Mouse (Mus musculus): ENCODE data around the gene Nhlh2. TPM values are rescaled to one million over a fixed set of nuclear protein-coding genes. Genes with fewer than 3 reads are reported as not detected.
A peak's percentile ranks its signal among the peaks of the same experiment; 100 is the strongest.

The Nhlh2 gene
- polyA plus RNA-seq, 1 experiment from 2014 or later: 0.09 TPM

DNA sequence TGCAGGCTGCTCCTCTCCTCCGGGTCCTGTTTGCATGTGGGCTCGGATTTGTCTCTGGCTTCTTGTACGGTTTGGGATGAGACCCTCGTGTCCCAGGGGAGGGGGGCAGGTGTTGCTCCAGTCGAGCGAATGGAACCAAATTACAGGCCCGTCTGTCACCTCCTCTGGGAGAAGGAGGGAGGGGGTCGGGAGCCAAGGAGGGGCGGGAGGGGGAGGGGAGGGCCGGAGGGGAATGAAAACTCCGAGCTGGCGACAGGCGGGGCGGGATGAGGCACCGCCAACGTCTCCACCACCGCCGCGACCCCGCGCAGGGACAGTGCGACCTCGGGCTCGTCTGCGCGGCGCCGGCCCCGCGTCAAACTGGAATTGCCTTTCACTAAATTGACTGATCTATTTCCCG is 13.5 kb downstream of the Nhlh2 start:
- Histone ChIP-seq H3K9me3 (ENCODE audit: control insufficient read depth, low read length) (no peaks in the 10 kb centered on the region), H3K4me3 (ENCODE audit: low read length) (peak overlapping the region; percentile 36), H3K9ac (ENCODE audit: low read depth, low read length) (peak overlapping the region; percentile 43), H3K36me3 (ENCODE audit: control insufficient read depth, insufficient read depth, low read length) (no peaks in the 10 kb centered on the region), H3K4me2 (ENCODE audit: low read depth, low read length) (peak overlapping the region; percentile 62), H3K4me1 (ENCODE audit: control insufficient read depth, insufficient read depth, low read length) (peaks cover 5% of the 10 kb centered on the region; the same call in 1 of the 2 replicates), H3K27me3 (replicated peaks; ENCODE audit: control insufficient read depth, insufficient read depth, low read length) (peaks cover 9% of the 10 kb centered on the region), H3K27ac (ENCODE audit: low read length) (no peak overlapping the region)
- no peak for ATAC-seq
- 2% methylated on average over 30 of the region's 31 CpGs for WGBS

DNA sequence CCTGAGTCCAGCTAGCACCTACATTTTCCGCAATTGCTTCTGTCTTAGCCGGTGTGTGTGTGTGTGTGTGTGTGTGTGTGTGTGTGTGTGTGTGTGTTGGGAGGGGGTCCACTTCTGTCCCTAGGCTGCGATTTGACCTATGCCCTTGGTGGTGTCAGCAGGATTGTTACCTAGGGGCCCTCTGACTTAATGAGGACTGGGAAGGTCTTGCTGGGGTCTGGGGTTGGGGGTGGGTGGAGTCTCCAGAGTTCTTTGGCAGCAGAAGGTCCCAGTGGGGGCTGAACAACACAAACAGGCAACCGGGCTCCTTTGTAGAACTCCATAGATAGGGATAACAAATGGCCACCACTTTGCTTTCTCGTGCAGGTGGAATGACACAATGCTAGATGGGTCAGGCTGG is 14.0 kb downstream of the Nhlh2 start:
- Histone ChIP-seq H3K4me2 (ENCODE audit: low read depth, low read length) (peak overlapping the region; percentile 62), H3K4me3 (ENCODE audit: low read length) (peak overlapping the region; percentile 36; the same call in 1 of the 2 replicates), H3K4me1 (ENCODE audit: control insufficient read depth, insufficient read depth, low read length) (peaks cover 5% of the 10 kb centered on the region; the same call in 1 of the 2 replicates), H3K9me3 (ENCODE audit: control insufficient read depth, low read length) (no peaks in the 10 kb centered on the region), H3K36me3 (ENCODE audit: control insufficient read depth, insufficient read depth, low read length) (no peaks in the 10 kb centered on the region), H3K27me3 (replicated peaks; ENCODE audit: control insufficient read depth, insufficient read depth, low read length) (peaks cover 9% of the 10 kb centered on the region), H3K27ac (ENCODE audit: low read length) (no peak overlapping the region), H3K9ac (ENCODE audit: low read depth, low read length) (no peak overlapping the region)
- WGBS: 17% methylated on average over 5 of the region's 5 CpGs
- ATAC-seq: no peak

DNA sequence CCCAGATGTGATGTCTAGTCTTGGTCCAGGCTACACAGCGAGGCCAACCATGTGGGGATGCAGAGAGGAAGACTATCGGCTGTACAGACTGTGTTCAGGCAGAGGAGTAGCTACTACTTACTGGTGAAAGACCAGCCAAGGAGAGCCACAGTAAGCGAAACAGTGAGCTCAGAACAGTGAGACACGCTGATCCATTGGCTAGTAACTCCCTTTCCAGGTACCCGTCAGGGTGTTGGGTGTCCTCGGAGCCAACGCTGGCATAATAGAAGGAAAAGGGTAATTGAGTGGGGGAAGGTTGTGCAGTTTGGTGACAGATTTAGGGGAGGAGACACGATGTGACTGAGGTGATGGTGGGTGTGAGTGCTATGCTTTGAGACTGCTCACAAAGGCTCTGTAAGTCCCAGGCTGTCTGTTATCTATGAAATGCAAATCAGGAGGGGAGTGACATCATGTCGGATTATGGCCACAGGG is 15.1 kb downstream of the Nhlh2 start:
- Histone ChIP-seq H3K9me3 (ENCODE audit: control insufficient read depth, low read length) (no peaks in the 10 kb centered on the region), H3K36me3 (ENCODE audit: control insufficient read depth, insufficient read depth, low read length) (no peaks in the 10 kb centered on the region), H3K4me3 (ENCODE audit: low read length) (no peak overlapping the region), H3K27ac (ENCODE audit: low read length) (no peak overlapping the region), H3K9ac (ENCODE audit: low read depth, low read length) (no peak overlapping the region), H3K4me1 (ENCODE audit: control insufficient read depth, insufficient read depth, low read length) (peaks cover 5% of the 10 kb centered on the region; the same call in 1 of the 2 replicates), H3K4me2 (ENCODE audit: low read depth, low read length) (no peak overlapping the region), H3K27me3 (replicated peaks; ENCODE audit: control insufficient read depth, insufficient read depth, low read length) (peaks cover 9% of the 10 kb centered on the region)
- ATAC-seq: no peak
- 55% methylated on average over 9 of the region's 9 CpGs for WGBS

DNA sequence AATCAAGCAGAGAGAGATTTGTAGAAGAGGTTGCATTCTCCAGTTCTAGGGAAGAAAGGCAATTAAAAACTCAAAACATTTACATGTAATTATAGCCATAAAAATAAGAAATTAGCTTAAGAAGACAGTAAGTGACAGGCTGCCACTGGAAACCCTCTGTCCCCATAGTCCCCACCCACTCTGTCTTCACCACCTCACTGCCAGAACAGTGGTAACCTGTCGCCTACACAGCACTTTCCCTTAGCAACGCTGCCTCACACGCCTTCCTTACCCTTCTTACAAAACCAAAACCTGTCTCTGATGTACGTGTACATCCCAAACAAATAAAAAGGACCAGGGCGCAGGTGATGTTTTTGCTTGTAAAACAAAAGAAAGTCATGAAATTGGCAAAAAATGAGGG is 15.8 kb downstream of the Nhlh2 start:
- 73% methylated on average over 5 of the region's 5 CpGs for WGBS
- H3K9me3 ChIP-seq (ENCODE audit: control insufficient read depth, low read length): no peaks in the 10 kb centered on the region
- H3K36me3 ChIP-seq (ENCODE audit: control insufficient read depth, insufficient read depth, low read length): no peaks in the 10 kb centered on the region
- ATAC-seq: no peak
- no peak overlapping the region for H3K4me2 ChIP-seq (ENCODE audit: low read depth, low read length)
- peaks cover 5% of the 10 kb centered on the region; the same call in 1 of the 2 replicates for H3K4me1 ChIP-seq (ENCODE audit: control insufficient read depth, insufficient read depth, low read length)
- H3K27ac ChIP-seq (ENCODE audit: low read length): no peak overlapping the region
- H3K27me3 ChIP-seq (replicated peaks; ENCODE audit: control insufficient read depth, insufficient read depth, low read length): peaks cover 9% of the 10 kb centered on the region
- no peak overlapping the region for H3K9ac ChIP-seq (ENCODE audit: low read depth, low read length)
- no peak overlapping the region for H3K4me3 ChIP-seq (ENCODE audit: low read length)

DNA sequence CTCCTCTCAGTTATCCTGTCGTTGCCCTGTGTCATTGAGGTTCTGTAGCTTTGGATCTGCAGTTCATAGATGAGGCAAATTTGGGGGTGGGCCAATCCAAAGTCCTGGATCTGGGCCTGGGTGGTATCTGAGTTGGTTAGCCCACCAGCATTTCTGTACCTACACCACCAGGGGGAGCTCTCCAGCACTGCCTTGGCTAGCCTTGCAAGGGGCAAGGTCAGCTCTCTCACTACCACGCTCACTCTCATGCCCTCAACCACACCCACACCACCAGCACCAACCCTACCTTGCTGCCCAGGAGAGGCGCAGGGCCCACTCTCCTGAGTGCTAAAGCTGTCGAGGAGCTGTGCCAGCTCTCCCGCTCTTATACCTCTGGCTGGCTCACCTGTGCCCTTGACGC is 18.0 kb downstream of the Nhlh2 start:
- Histone ChIP-seq H3K9me3 (ENCODE audit: control insufficient read depth, low read length) (no peaks in the 10 kb centered on the region), H3K27me3 (replicated peaks; ENCODE audit: control insufficient read depth, insufficient read depth, low read length) (no peaks in the 10 kb centered on the region; the same call in 1 of the 2 replicates), H3K4me2 (ENCODE audit: low read depth, low read length) (no peak overlapping the region), H3K36me3 (ENCODE audit: control insufficient read depth, insufficient read depth, low read length) (no peaks in the 10 kb centered on the region), H3K4me1 (ENCODE audit: control insufficient read depth, insufficient read depth, low read length) (peaks cover 5% of the 10 kb centered on the region; the same call in 1 of the 2 replicates), H3K27ac (ENCODE audit: low read length) (no peak overlapping the region), H3K9ac (ENCODE audit: low read depth, low read length) (no peak overlapping the region), H3K4me3 (ENCODE audit: low read length) (no peak overlapping the region)
- WGBS: 72% methylated on average over 6 of the region's 6 CpGs
- no peak for ATAC-seq

DNA sequence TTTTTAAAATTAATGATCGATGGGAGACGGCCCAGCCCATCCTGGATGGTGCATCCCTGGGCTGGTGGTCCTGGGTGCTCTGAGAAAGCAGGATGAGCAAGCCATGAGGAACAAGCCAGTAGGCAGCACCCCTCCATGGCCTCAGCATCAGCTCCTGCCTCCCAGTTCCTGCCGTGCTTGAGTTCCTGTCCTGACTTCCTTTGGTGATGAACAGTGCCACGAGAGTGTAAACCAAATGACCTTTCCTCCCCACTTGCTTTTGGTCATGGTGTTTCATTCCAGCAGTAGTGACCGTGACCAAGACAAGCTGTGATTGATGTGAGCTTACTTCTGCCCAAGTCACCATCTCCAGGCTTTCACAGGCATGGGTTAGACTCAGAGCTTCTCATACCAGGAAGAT is 27.9 kb downstream of the Nhlh2 start:
- no peak overlapping the region for H3K27ac ChIP-seq (ENCODE audit: low read length)
- 88% methylated on average over 5 of the region's 5 CpGs for WGBS

DNA sequence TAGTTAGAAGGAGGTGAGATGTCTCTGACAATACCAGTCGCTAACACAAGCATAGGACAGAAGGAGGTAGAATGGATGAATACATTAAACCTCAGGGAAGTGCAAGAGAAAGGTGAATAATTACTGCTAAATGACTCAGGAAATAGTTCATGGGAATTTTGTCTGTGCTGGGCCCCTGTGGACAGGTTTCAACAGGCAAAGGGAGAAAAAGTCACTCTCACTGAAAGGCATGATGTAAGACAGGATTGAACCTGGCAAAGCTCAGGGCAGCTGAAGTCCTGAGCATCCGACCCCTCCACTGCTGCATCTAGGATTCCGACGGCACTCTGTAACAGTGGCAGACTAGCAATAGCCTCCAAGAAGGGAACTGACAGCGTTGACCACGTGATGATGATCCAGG is 28.7 kb downstream of the Nhlh2 start:
- Histone ChIP-seq H3K9me3 (ENCODE audit: control insufficient read depth, low read length) (no peaks in the 10 kb centered on the region), H3K9ac (ENCODE audit: low read depth, low read length) (no peak overlapping the region), H3K36me3 (ENCODE audit: control insufficient read depth, insufficient read depth, low read length) (no peaks in the 10 kb centered on the region), H3K4me1 (ENCODE audit: control insufficient read depth, insufficient read depth, low read length) (no peaks in the 10 kb centered on the region), H3K4me3 (ENCODE audit: low read length) (no peak overlapping the region), H3K4me2 (ENCODE audit: low read depth, low read length) (no peak overlapping the region), H3K27me3 (replicated peaks; ENCODE audit: control insufficient read depth, insufficient read depth, low read length) (no peaks in the 10 kb centered on the region), H3K27ac (ENCODE audit: low read length) (no peak overlapping the region)
- WGBS: 75% methylated on average over 6 of the region's 6 CpGs
- ATAC-seq: no peak

More for the DNA sequence above, 27.9 kb downstream of the Nhlh2 start:
- Histone ChIP-seq H3K27me3 (replicated peaks; ENCODE audit: control insufficient read depth, insufficient read depth, low read length) (no peaks in the 10 kb centered on the region), H3K9ac (ENCODE audit: low read depth, low read length) (no peak overlapping the region), H3K4me2 (ENCODE audit: low read depth, low read length) (no peak overlapping the region), H3K36me3 (ENCODE audit: control insufficient read depth, insufficient read depth, low read length) (no peaks in the 10 kb centered on the region), H3K4me3 (ENCODE audit: low read length) (no peak overlapping the region), H3K9me3 (ENCODE audit: control insufficient read depth, low read length) (no peaks in the 10 kb centered on the region), H3K4me1 (ENCODE audit: control insufficient read depth, insufficient read depth, low read length) (no peaks in the 10 kb centered on the region)
- ATAC-seq: no peak

DNA sequence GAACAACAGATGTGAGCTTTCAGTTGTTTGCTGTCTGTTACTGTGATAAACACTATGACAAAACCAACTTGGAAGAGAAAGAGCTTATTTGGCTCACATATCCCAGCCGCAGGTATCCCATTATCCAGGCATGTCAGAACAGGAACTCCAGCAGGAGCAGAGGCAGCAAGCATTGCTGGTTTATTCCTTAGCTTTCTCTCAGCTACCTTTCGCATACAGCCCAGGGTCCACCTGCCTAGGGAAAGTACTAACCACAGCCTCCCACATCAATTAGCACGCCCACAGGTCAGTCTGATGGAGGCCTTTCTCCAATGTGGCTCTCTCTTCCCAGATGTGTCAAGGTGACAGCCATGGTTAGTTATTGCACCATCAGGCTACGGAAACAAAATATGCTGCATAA is 31.8 kb downstream of the Nhlh2 start:
- no peaks in the 10 kb centered on the region for H3K9me3 ChIP-seq (ENCODE audit: control insufficient read depth, low read length)

DNA sequence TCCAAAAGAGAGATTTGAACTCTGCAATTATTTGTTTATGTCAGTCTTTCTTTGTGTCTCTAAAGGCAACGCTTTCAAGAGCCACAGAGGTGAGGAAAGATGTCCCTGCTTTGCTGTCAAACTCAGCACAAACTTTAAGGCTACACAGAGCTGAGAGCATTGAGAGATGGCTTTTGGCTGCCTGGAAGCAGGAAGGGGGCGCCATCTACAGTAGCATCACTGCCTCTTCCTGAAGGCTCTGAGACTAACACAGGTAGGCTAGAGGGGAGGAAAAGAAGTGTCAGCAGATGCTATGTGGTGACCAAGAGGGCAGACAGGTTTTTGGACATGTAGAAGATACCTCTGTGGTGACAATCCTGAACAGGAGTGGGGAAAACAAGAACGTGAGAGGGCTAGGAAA is 35.2 kb downstream of the Nhlh2 start:
- Histone ChIP-seq H3K4me1 (ENCODE audit: control insufficient read depth, insufficient read depth, low read length) (no peaks in the 10 kb centered on the region), H3K9ac (ENCODE audit: low read depth, low read length) (no peak overlapping the region), H3K36me3 (ENCODE audit: control insufficient read depth, insufficient read depth, low read length) (no peaks in the 10 kb centered on the region), H3K27me3 (replicated peaks; ENCODE audit: control insufficient read depth, insufficient read depth, low read length) (no peaks in the 10 kb centered on the region), H3K4me3 (ENCODE audit: low read length) (no peak overlapping the region), H3K9me3 (ENCODE audit: control insufficient read depth, low read length) (no peaks in the 10 kb centered on the region), H3K27ac (ENCODE audit: low read length) (no peak overlapping the region), H3K4me2 (ENCODE audit: low read depth, low read length) (no peak overlapping the region)
- ATAC-seq: no peak
- WGBS: 23% methylated on average over 3 of the region's 3 CpGs

More for the DNA sequence above, 31.8 kb downstream of the Nhlh2 start:
- Histone ChIP-seq H3K4me1 (ENCODE audit: control insufficient read depth, insufficient read depth, low read length) (no peaks in the 10 kb centered on the region), H3K4me3 (ENCODE audit: low read length) (no peak overlapping the region), H3K36me3 (ENCODE audit: control insufficient read depth, insufficient read depth, low read length) (no peaks in the 10 kb centered on the region), H3K9ac (ENCODE audit: low read depth, low read length) (no peak overlapping the region), H3K4me2 (ENCODE audit: low read depth, low read length) (no peak overlapping the region), H3K27me3 (replicated peaks; ENCODE audit: control insufficient read depth, insufficient read depth, low read length) (no peaks in the 10 kb centered on the region), H3K27ac (ENCODE audit: low read length) (no peak overlapping the region)
- no peak for ATAC-seq
- WGBS: 75% methylated on average over 4 of the region's 4 CpGs

DNA sequence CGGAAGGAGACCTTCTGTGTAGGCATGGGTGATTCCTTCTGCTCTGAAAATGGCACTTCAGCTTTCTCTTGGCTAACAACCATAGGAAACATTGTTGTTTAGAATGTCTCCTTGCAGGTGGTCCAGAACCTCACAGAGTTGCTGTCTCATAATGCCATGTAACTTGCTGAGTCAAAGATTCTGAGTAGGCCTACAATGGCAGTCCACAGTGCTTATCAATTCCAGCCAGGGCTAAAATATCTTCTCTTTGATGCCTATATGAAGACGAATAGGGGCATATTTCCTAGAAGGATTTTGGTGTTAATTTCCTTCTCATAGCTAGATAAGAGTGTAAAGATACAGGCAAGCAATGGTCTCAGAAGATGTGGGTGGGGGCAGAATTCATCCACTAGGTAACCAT is 37.7 kb downstream of the Nhlh2 start:
- WGBS: 93% methylated on average over 2 of the region's 2 CpGs
- no peak for ATAC-seq
- no peak overlapping the region for H3K9ac ChIP-seq (ENCODE audit: low read depth, low read length)

More for the DNA sequence above, 37.7 kb downstream of the Nhlh2 start:
- Histone ChIP-seq H3K36me3 (ENCODE audit: control insufficient read depth, insufficient read depth, low read length) (no peaks in the 10 kb centered on the region), H3K27ac (ENCODE audit: low read length) (no peak overlapping the region), H3K4me3 (ENCODE audit: low read length) (no peak overlapping the region), H3K27me3 (replicated peaks; ENCODE audit: control insufficient read depth, insufficient read depth, low read length) (no peaks in the 10 kb centered on the region), H3K9me3 (ENCODE audit: control insufficient read depth, low read length) (no peaks in the 10 kb centered on the region), H3K4me2 (ENCODE audit: low read depth, low read length) (no peak overlapping the region), H3K4me1 (ENCODE audit: control insufficient read depth, insufficient read depth, low read length) (no peaks in the 10 kb centered on the region)

Measured in intestine, embryonic 16.5 days (tissue).